In genomic region chr1:77592649-77593048, GRCm38 (mm10) we compare ENCODE assay signal across 26 mouse cellular contexts.
"Had no signal": no experiment of that assay in that cellular context is flagged by ENCODE, and none has a peak within 500 bp of the region (broad histone marks: within the 10 kb centered on the region; RNA-seq: fewer than 3 reads in every experiment).

No protein-coding gene starts in this region.

- H3K27ac ChIP-seq: heart, adult 2 months; heart, embryonic 13.5 days; heart, embryonic 15.5 days; hindbrain, embryonic 12.5 days; hindbrain, embryonic 15.5 days; hindbrain, postnatal 0 days; kidney, embryonic 15.5 days; kidney, postnatal 0 days; limb, embryonic 13.5 days; limb, embryonic 15.5 days; liver, embryonic 12.5 days; liver, embryonic 14.5 days had no signal

- DNase-seq: gastrocnemius, postnatal 14 days; gastrocnemius, postnatal 36 days; heart, adult 11 months; heart, adult 2 months; heart, postnatal 14 days; heart, postnatal 36 days; kidney, adult 11 months; kidney, adult 2 months; kidney, adult 9 months; kidney, postnatal 14 days; kidney, postnatal 36 days; layer of hippocampus, adult 9-11 months; layer of hippocampus, postnatal 36 days had no signal

- H3K9ac ChIP-seq: heart, embryonic 13.5 days; heart, embryonic 15.5 days; hindbrain, embryonic 12.5 days; hindbrain, embryonic 15.5 days; kidney, embryonic 15.5 days; limb, embryonic 13.5 days; limb, embryonic 15.5 days; liver, embryonic 12.5 days; liver, embryonic 14.5 days had no signal

- H3K4me1 ChIP-seq: heart, embryonic 13.5 days; heart, embryonic 15.5 days; hindbrain, embryonic 15.5 days; kidney, embryonic 15.5 days; limb, embryonic 13.5 days; limb, embryonic 15.5 days; liver, embryonic 12.5 days had no signal

- H3K36me3 ChIP-seq: heart, embryonic 13.5 days; heart, embryonic 15.5 days; hindbrain, embryonic 12.5 days; hindbrain, embryonic 15.5 days; kidney, embryonic 15.5 days; limb, embryonic 13.5 days; limb, embryonic 15.5 days; liver, embryonic 12.5 days had no signal

- H3K4me2 ChIP-seq: heart, embryonic 11.5 days; heart, embryonic 13.5 days; heart, embryonic 15.5 days; hindbrain, embryonic 12.5 days; hindbrain, embryonic 15.5 days; kidney, embryonic 15.5 days; limb, embryonic 13.5 days; limb, embryonic 15.5 days; liver, embryonic 12.5 days had no signal

- H3K27me3 ChIP-seq: heart, embryonic 13.5 days; heart, embryonic 15.5 days; hindbrain, embryonic 12.5 days; hindbrain, embryonic 15.5 days; kidney, embryonic 15.5 days; limb, embryonic 13.5 days; limb, embryonic 15.5 days; liver, embryonic 12.5 days had no signal

- H3K9me3 ChIP-seq: heart, embryonic 13.5 days; heart, embryonic 15.5 days; hindbrain, embryonic 12.5 days; hindbrain, embryonic 15.5 days; kidney, embryonic 15.5 days; limb, embryonic 13.5 days; limb, embryonic 15.5 days; liver, embryonic 12.5 days had no signal

- H3K4me3 ChIP-seq: heart, adult 2 months; heart, embryonic 13.5 days; heart, embryonic 15.5 days; hindbrain, embryonic 12.5 days; hindbrain, embryonic 15.5 days; kidney, embryonic 15.5 days; limb, embryonic 13.5 days; limb, embryonic 15.5 days; liver, embryonic 12.5 days had no signal

- ATAC-seq: hindbrain, postnatal 0 days; intestine, embryonic 16.5 days; liver, embryonic 12.5 days had no signal
